Mouse (Mus musculus): ENCODE data around the gene Slc12a5.

DNA sequence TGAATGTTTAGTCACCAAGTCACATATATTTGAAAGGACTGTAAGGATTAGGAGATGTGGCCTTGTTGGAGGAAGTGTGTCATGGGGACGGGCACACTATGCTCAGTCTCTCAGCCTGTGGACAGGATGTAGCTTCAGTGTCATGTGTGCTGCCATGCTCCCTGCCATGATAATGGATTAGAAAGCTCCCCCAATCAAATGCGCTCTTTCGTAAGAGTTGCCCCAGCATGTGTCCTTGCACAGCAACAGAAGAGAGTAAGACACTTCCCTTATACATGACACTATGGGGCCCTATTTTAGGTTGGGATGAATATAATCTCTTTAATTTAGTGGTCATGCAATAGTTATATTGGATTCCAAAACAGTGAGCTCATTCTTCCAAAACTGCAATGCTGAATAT, 59.9 kb downstream of the Slc12a5 start:
- TF ChIP-seq POLR2A (IDR thresholded peaks at IDR 0.05; ENCODE audit: borderline replicate concordance, extremely low read depth, insufficient read depth, insufficient read length, poor library complexity, severe bottlenecking) (no peak), CTCF (IDR thresholded peaks at IDR 0.05; ENCODE audit: borderline replicate concordance, extremely low read depth, insufficient read depth, insufficient read length) (no peak)

Data from brain, embryonic 14.5 days (tissue).